Mouse (Mus musculus) testis, adult 2 months (tissue): ENCODE measurements at regions not wholly inside any gene's neighbourhood (a gene's known extent, or its start where the extent isn't known, plus 50 kb on each side); places are given as distances from the start of the nearest gene placed in this dataset.

ENCODE experiments used
- CTCF ChIP-seq: fragments of 200-500 bp; IDR thresholded peaks from 2 replicates; pipeline ENCODE4 v1.5.1; 2012; ENCODE audit warnings: low read depth, mild to moderate bottlenecking, inconsistent platforms, low read length, moderate library complexity; ENCODE audit not compliant: control insufficient read depth, insufficient read depth, insufficient replicate concordance
- POLR2A ChIP-seq: fragments of 200-500 bp; IDR thresholded peaks from 2 replicates; pipeline ENCODE4 v1.6.1; 2012; ENCODE audit warnings: low read depth, mild to moderate bottlenecking, inconsistent platforms, low read length, moderate library complexity; ENCODE audit not compliant: control insufficient read depth

DNA sequence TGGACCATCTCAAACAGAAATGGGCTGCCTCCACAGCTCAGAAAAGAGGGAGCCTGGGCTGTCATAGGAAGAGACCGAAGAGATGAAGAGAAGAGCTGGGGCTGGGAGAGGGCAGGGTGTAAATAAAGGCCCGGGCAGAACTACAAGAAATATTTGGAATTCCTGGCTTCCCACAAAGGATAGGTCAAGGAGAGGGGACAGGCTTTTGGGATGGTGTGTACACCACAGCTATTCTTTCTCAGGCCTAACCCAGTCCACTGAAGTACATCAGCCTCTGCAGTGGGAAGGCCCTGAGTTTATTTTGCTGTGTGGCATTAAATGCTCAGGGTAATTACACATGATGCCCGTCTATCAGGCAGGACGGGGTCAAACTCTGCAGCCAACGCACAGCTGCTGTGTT is 99.6 kb upstream of the Cdc42ep3 start:
- no peak for TF ChIP-seq CTCF
- TF ChIP-seq POLR2A: no peak
